Mouse (Mus musculus) testis, adult 2 months (tissue): ENCODE data around the gene Kirrel2.

ENCODE experiments used
- CTCF ChIP-seq: fragments of 200-500 bp; IDR thresholded peaks from 2 replicates; pipeline ENCODE4 v1.5.1; 2012; ENCODE audit warnings: low read depth, mild to moderate bottlenecking, inconsistent platforms, low read length, moderate library complexity; ENCODE audit not compliant: control insufficient read depth, insufficient read depth, insufficient replicate concordance
- POLR2A ChIP-seq: fragments of 200-500 bp; IDR thresholded peaks from 2 replicates; pipeline ENCODE4 v1.6.1; 2012; ENCODE audit warnings: low read depth, mild to moderate bottlenecking, inconsistent platforms, low read length, moderate library complexity; ENCODE audit not compliant: control insufficient read depth

DNA sequence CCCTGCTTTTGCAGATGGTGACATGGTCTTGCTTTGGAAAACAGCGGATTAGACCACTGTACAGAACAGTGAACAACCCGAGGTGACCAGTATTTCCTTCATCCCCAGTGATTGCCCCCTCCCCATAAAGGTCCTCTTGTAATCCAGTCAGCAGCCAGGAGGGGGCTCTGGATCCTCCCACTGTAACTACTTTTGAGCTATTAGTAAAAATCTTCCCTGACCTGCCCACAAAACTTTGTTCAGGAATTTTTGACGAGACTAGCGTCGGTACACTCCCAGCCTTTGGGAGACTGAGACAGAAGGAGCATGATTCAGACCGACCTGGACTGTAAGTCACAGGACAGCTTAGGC, 33.4 kb upstream of the Kirrel2 start:
- TF ChIP-seq CTCF (no peak), POLR2A (no peak)
